Mouse (Mus musculus): ENCODE results near the gene Tfap4. TPM values are rescaled to one million over a fixed set of nuclear protein-coding genes. Genes with fewer than 3 reads are reported as not detected.
"Not testable (repeated sequence)": the region's sequence is repeated elsewhere in the genome, so short reads cannot be mapped to it uniquely, and the experiment has no call there.

The Tfap4 gene
- total RNA-seq, 2 experiments from 2014 or later = 3.0 to 3.1 TPM

GRCm38 (mm10) chr16:4527373-4527772 lies 32.3 kb downstream of the Tfap4 start:
- DNase-seq; intact Hi-C loops (cut with DNase I): not testable (repeated sequence)

- intact Hi-C loops (cut with DNase I) = no loop called here
- no peak for DNase-seq
These were observed 36.2 kb downstream of the Tfap4 start for GRCm38 (mm10) chr16:4523313-4524004.

- DNase-seq = peak; percentile 45 to 58
- intact Hi-C loops (cut with DNase I) = no loop called here
These were observed 36.8 kb downstream of the Tfap4 start for GRCm38 (mm10) chr16:4522879-4523278.

GRCm38 (mm10) chr16:4521735-4522530 lies 37.7 kb downstream of the Tfap4 start:
- intact Hi-C loops (cut with DNase I) = no loop called here
- peak; percentile 39 to 55 for DNase-seq

- intact Hi-C loops (cut with DNase I) = no loop called here
- DNase-seq = no peak
These were observed 38.5 kb downstream of the Tfap4 start for GRCm38 (mm10) chr16:4521074-4521667.

- intact Hi-C loops (cut with DNase I) = no loop called here
- no peak for DNase-seq
These were observed 39.0 kb downstream of the Tfap4 start for GRCm38 (mm10) chr16:4520673-4521072.

GRCm38 (mm10) chr16:4519825-4520224 lies 39.8 kb downstream of the Tfap4 start:
- DNase-seq = no peak
- intact Hi-C loops (cut with DNase I) = no loop called here

GRCm38 (mm10) chr16:4519157-4519556 lies 40.5 kb downstream of the Tfap4 start:
- intact Hi-C loops (cut with DNase I) = no loop called here
- DNase-seq = no peak

- no peak for DNase-seq
- intact Hi-C loops (cut with DNase I) = no loop called here
These were observed 41.7 kb downstream of the Tfap4 start for GRCm38 (mm10) chr16:4517906-4518305.

GRCm38 (mm10) chr16:4514383-4514782 lies 45.3 kb downstream of the Tfap4 start:
- intact Hi-C loops (cut with DNase I) = no loop called here
- no peak for DNase-seq

- DNase-seq = peak; percentile 79 to 87
- intact Hi-C loops (cut with DNase I) = loop anchor here (2.0 kb wide), 1 partner anchor 16 kb away; no protein-coding TSS in a partner anchor
These were observed 46.8 kb downstream of the Tfap4 start for GRCm38 (mm10) chr16:4512661-4513438.

GRCm38 (mm10) chr16:4511371-4511770 lies 48.3 kb downstream of the Tfap4 start:
- intact Hi-C loops (cut with DNase I) = no loop called here
- DNase-seq = no peak

GRCm38 (mm10) chr16:4506181-4506580 lies 53.5 kb downstream of the Tfap4 start:
- intact Hi-C loops (cut with DNase I) = no loop called here

GRCm38 (mm10) chr16:4503495-4503894 lies 56.2 kb downstream of the Tfap4 start:
- intact Hi-C loops (cut with DNase I) = no loop called here
- no peak for DNase-seq

More at GRCm38 (mm10) chr16:4506181-4506580, 53.5 kb downstream of the Tfap4 start:
- no peak for DNase-seq

- intact Hi-C loops (cut with DNase I) = no loop called here
- DNase-seq = no peak
These were observed 57.1 kb downstream of the Tfap4 start for GRCm38 (mm10) chr16:4502568-4502967.

GRCm38 (mm10) chr16:4501703-4502102 lies 58.0 kb downstream of the Tfap4 start:
- no peak for DNase-seq
- intact Hi-C loops (cut with DNase I) = no loop called here

GRCm38 (mm10) chr16:4500598-4501385 lies 58.9 kb downstream of the Tfap4 start:
- intact Hi-C loops (cut with DNase I) = no loop called here
- peak; percentile 61 to 68 for DNase-seq

- intact Hi-C loops (cut with DNase I) = loop anchor here (2.0 kb wide), 1 partner anchor 15 kb away; no protein-coding TSS in a partner anchor
- no peak for DNase-seq
These were observed 61.7 kb downstream of the Tfap4 start for GRCm38 (mm10) chr16:4497762-4498607.

GRCm38 (mm10) chr16:4496470-4496869 lies 63.2 kb downstream of the Tfap4 start:
- DNase-seq = no peak
- intact Hi-C loops (cut with DNase I) = loop anchor here (2.0 kb wide), 1 partner anchor 16 kb away; no protein-coding TSS in a partner anchor

Measured in heart, postnatal 14 days (tissue).